Mouse (Mus musculus) stomach, postnatal 0 days (tissue): ENCODE results near the gene Glrx5. TPM values are rescaled to one million over a fixed set of nuclear protein-coding genes. Genes with fewer than 3 reads are reported as not detected.

Source experiments
- ATAC-seq: fragments of 200-750 bp; cut with Nextera tagmentation; 2 replicates; pipeline ENCODE4 v1.8.0; 2017; ENCODE audit not compliant: low FRiP score, low TSS enrichment
- DNase-seq: peaks from one replicate; pipeline ENCODE4 v3.0.0-alpha.2; 2016; ENCODE audit warnings: low spot score
- H3K27ac ChIP-seq: fragments of 300-500 bp; sonication (generic); replicated peaks from 2 replicates; pipeline ENCODE4 v1.5.1; 2014; ENCODE audit warnings: mild to moderate bottlenecking, control low read depth
- H3K27me3 ChIP-seq: fragments of 300-500 bp; sonication (generic); 2 replicates; pipeline ENCODE4 v1.6.1; 2014; ENCODE audit warnings: low read length; ENCODE audit not compliant: control insufficient read depth, insufficient read depth
- H3K36me3 ChIP-seq: fragments of 300-500 bp; sonication (generic); 2 replicates; pipeline ENCODE4 v1.6.1; 2014; ENCODE audit warnings: low read length, mixed read lengths; ENCODE audit not compliant: control insufficient read depth, insufficient read depth
- H3K4me1 ChIP-seq: fragments of 300-500 bp; sonication (generic); replicated peaks from 2 replicates; pipeline ENCODE4 v1.6.1; 2014; ENCODE audit warnings: antibody characterized with exemption; ENCODE audit not compliant: control insufficient read depth, insufficient read depth
- H3K4me2 ChIP-seq: fragments of 300-500 bp; sonication (generic); replicated peaks from 2 replicates; pipeline ENCODE4 v1.6.1; 2014; ENCODE audit warnings: low read depth, mild to moderate bottlenecking, control low read depth, moderate library complexity
- H3K4me3 ChIP-seq: fragments of 300-500 bp; sonication (generic); 2 replicates; pipeline ENCODE4 v1.5.1; 2014; ENCODE audit warnings: low read depth, low read length, control low read depth
- H3K9ac ChIP-seq: fragments of 300-500 bp; sonication (generic); 2 replicates; pipeline ENCODE4 v1.6.1; 2014; ENCODE audit warnings: mild to moderate bottlenecking, low read length, control low read depth, mixed read lengths
- H3K9me3 ChIP-seq: fragments of 300-500 bp; sonication (generic); 2 replicates; pipeline ENCODE4 v1.6.1; 2016; ENCODE audit warnings: low read length; ENCODE audit not compliant: control insufficient read depth
- CTCF ChIP-seq: IDR thresholded peaks from 2 replicates; pipeline ENCODE4 v1.5.1; 2016; ENCODE audit warnings: antibody characterized with exemption, low read depth, mild to moderate bottlenecking, moderate library complexity
- EP300 ChIP-seq: optimal IDR thresholded peaks from 2 replicates; pipeline ENCODE3; 2016; ENCODE audit warnings: antibody characterized with exemption
- WGBS: fragments of 180-500 bp; shearing (Covaris S2); extraction: QIAGEN DNeasy Blood & Tissue Kit; methylation state at CpG from one replicate; pipeline ENCODE4 v1.1.7; 2014; 5-methylcytosine and 5-hydroxymethylcytosine counted together
- polyA plus RNA-seq: library from polyadenylated mRNA; unstranded; fragments of >200 nt; fragmentation: Nextera tagmentation; extraction: Ambion mirVana; gene quantifications from 2 replicates; pipeline ENCODE4 v1.2.1, GENCODE M21; 2015

Gene Glrx5
- 125 and 134 TPM in 2 replicates for polyA plus RNA-seq

- peak; percentile 99 for DNase-seq
- no peaks in the 10 kb centered on the region for H3K36me3 ChIP-seq
- no peaks in the 10 kb centered on the region for H3K9me3 ChIP-seq
- peak; percentile 99 for ATAC-seq
- H3K27me3 ChIP-seq, result no peaks in the 10 kb centered on the region
- H3K27ac ChIP-seq, result peak within 1 kb of the TSS; percentile 88
- peaks cover 2% of the 10 kb centered on the region; the same call in 1 of the 2 replicates for H3K4me1 ChIP-seq
- H3K4me2 ChIP-seq, result peak within 1 kb of the TSS; percentile 94
- peak; percentile 86 for TF ChIP-seq EP300
- TF ChIP-seq CTCF, result peak; percentile 2; the same call in 1 of the 2 replicates
- under 1% methylated on average over 71 of the region's 72 CpGs for WGBS
- peak within 1 kb of the TSS; percentile 76 for H3K4me3 ChIP-seq
- H3K9ac ChIP-seq, result peak within 1 kb of the TSS; percentile 87
Observed at GRCm38 (mm10) chr12:105032147-105032831, at the start of gene Glrx5. Gene Glrx5 (plus strand): TSS chr12:105032688.

DNA sequence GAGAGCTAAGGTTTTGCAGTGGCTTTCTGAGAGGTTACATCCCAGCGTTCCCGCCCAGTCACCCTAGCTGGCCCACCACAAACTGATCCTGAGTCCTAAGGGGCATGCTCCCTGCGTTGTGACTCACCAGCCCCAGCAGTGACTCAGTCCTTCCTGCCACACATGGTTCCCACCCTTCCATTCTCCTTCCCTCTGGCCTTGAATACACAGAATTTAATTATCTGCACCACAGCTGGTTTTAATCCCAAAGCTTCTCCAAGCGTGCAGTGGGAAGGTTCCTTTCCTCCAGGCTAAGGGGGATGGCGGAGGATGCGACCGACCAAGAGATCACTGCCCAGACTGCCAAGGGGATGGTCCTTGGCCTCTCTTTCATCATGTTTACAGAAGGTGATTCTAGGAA lies 49.0 kb upstream of the Glrx5 start:
- Histone ChIP-seq H3K9ac (no peak overlapping the region), H3K9me3 (no peaks in the 10 kb centered on the region), H3K36me3 (no peaks in the 10 kb centered on the region), H3K4me3 (no peak overlapping the region), H3K4me2 (no peak overlapping the region), H3K27me3 (no peaks in the 10 kb centered on the region), H3K27ac (0 out of 2 replicates have a peak overlapping the region, but pooled peaks have one; percentile 1), H3K4me1 (no peaks in the 10 kb centered on the region)
- no peak for TF ChIP-seq EP300
- ATAC-seq (peak; percentile 70), DNase-seq (peak; percentile 43)
- 41% methylated on average over 7 of the region's 7 CpGs for WGBS

- Histone ChIP-seq H3K9me3 (no peaks in the 10 kb centered on the region), H3K36me3 (no peaks in the 10 kb centered on the region), H3K4me1 (no peaks in the 10 kb centered on the region), H3K27me3 (no peaks in the 10 kb centered on the region), H3K27ac (no peak overlapping the region), H3K4me2 (no peak overlapping the region), H3K4me3 (no peak overlapping the region), H3K9ac (no peak overlapping the region)
- WGBS, result 86% methylated on average over 5 of the region's 5 CpGs
- TF ChIP-seq EP300 (no peak), CTCF (peak; percentile 57)
- no peak for DNase-seq
- ATAC-seq, result no peak
Observed at GRCm38 (mm10) chr12:104985088-104985487, 47.4 kb upstream of the Glrx5 start.

DNA sequence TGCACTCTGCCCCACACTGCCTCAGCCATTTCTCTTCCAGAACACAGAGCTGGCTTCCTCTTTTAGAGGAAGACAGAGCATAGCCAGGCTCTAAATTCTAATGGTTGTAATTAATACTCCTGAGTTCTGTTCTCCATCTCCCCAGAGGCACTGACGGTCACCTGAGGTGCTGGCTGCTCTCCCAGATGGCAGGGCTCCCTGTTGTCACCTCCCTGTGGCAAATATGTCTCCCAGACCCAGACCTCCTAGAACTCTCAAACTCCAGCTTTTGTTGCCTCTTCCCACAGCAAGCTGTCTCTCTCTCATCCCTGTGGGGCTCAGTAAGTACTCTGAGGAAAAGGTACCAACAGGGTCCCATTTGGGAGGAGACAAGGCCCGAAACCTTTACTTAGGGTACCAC lies 46.5 kb upstream of the Glrx5 start:
- H3K9me3 ChIP-seq, result no peaks in the 10 kb centered on the region
- no peak overlapping the region for H3K4me3 ChIP-seq
- H3K36me3 ChIP-seq, result no peaks in the 10 kb centered on the region
- H3K4me2 ChIP-seq, result no peak overlapping the region
- DNase-seq, result no peak
- no peaks in the 10 kb centered on the region for H3K4me1 ChIP-seq
- no peaks in the 10 kb centered on the region for H3K27me3 ChIP-seq
- TF ChIP-seq CTCF, result no peak
- no peak for TF ChIP-seq EP300
- no peak for ATAC-seq
- H3K27ac ChIP-seq, result no peak overlapping the region
- 83% methylated on average over 2 of the region's 2 CpGs for WGBS
- no peak overlapping the region for H3K9ac ChIP-seq

DNA sequence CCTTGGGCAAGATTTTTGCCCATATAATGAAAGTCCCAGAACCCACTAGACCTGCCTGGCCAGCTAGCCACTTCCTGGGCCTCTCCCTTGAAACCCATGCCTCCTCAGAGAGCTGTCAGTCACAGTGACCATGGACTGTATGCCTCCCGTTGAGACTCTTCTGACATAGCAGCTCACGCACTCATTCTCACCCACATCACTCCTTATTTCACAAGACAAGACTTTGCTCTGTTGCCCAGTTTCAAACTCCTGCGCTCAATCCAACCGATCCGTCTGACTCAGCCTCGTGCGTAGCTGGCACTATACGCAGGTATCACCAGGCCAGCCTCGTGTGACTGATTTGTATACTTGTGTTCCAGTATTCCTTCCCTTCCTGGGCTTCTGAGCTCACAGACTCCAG lies 45.7 kb upstream of the Glrx5 start:
- no peak for ATAC-seq
- Histone ChIP-seq H3K4me3 (no peak overlapping the region), H3K9ac (no peak overlapping the region), H3K27me3 (no peaks in the 10 kb centered on the region), H3K4me1 (no peaks in the 10 kb centered on the region), H3K9me3 (no peaks in the 10 kb centered on the region), H3K4me2 (no peak overlapping the region), H3K36me3 (no peaks in the 10 kb centered on the region), H3K27ac (no peak overlapping the region)
- no peak for DNase-seq
- TF ChIP-seq EP300 (no peak), CTCF (no peak)
- WGBS, result 89% methylated on average over 9 of the region's 9 CpGs

DNA sequence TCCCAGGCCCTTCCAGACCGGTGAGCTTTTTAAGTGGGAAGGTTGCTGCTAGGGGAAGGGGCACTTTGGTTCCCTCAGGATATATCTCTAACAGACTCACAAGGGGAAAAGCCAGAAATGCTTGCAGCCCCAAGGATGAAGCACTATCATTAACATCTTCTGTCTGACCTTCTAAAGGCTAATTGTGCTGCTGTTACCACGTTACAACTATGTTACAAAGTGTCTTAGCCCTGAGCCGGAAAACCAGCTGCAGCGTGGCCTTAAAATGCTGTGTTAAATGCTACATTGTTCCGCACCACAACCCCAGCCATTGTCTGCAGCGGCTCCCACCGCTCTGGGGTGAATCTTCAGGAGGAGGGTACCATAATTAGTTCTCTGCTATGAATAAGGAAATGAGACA lies 44.6 kb upstream of the Glrx5 start:
- 87% methylated on average over 7 of the region's 7 CpGs for WGBS
- H3K27me3 ChIP-seq, result no peaks in the 10 kb centered on the region
- no peaks in the 10 kb centered on the region for H3K4me1 ChIP-seq
- H3K9ac ChIP-seq, result no peak overlapping the region
- H3K4me2 ChIP-seq, result no peak overlapping the region
- no peaks in the 10 kb centered on the region for H3K36me3 ChIP-seq
- H3K27ac ChIP-seq, result no peak overlapping the region
- no peak for DNase-seq
- TF ChIP-seq EP300 (no peak), CTCF (no peak)
- ATAC-seq, result no peak
- no peak overlapping the region for H3K4me3 ChIP-seq
- H3K9me3 ChIP-seq, result no peaks in the 10 kb centered on the region
